Mouse (Mus musculus): ENCODE measurements at regions not wholly inside any gene's neighbourhood (a gene's known extent, or its start where the extent isn't known, plus 50 kb on each side); places are given as distances from the start of the nearest gene placed in this dataset.

DNA sequence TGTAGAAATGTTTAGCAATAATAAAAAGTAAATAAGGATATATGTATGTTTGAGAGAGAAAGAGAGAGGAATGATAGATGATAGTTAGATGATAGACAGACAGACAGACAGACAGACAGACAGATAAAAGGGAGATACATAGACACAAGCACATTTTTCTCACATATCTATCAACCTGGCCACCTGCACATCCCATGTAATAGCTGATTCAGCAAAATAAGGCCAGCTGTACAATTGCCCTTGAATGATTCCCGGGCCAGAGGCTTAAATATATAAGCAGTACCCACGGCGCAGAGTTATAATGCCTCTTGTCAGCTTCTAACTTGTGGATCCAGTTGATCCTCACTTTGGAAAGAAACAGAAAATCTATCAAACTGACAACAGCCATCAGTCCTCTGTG is 178.5 kb downstream of the Tmem114 start:
- 99% methylated on average over 3 of the region's 3 CpGs for WGBS
- H3K36me3 ChIP-seq (ENCODE audit: control insufficient read depth, insufficient read depth, low read length): no peaks in the 10 kb centered on the region
- H3K27me3 ChIP-seq (ENCODE audit: control insufficient read depth, insufficient read depth, low read length): no peaks in the 10 kb centered on the region
- no peak overlapping the region for H3K27ac ChIP-seq (ENCODE audit: low read depth, low read length)
- no peak for DNase-seq (ENCODE audit: low spot score)
- H3K4me2 ChIP-seq (ENCODE audit: low read depth): no peak overlapping the region
- no peaks in the 10 kb centered on the region for H3K4me1 ChIP-seq (ENCODE audit: control insufficient read depth, insufficient read depth, low read length)
- H3K9ac ChIP-seq (ENCODE audit: low read length): no peak overlapping the region
- ATAC-seq (ENCODE audit: insufficient read depth, low FRiP score, low TSS enrichment): no peak
- H3K9me3 ChIP-seq (ENCODE audit: control insufficient read depth, low read length): no peaks in the 10 kb centered on the region
- H3K4me3 ChIP-seq (ENCODE audit: low read depth, low read length): no peak overlapping the region

DNA sequence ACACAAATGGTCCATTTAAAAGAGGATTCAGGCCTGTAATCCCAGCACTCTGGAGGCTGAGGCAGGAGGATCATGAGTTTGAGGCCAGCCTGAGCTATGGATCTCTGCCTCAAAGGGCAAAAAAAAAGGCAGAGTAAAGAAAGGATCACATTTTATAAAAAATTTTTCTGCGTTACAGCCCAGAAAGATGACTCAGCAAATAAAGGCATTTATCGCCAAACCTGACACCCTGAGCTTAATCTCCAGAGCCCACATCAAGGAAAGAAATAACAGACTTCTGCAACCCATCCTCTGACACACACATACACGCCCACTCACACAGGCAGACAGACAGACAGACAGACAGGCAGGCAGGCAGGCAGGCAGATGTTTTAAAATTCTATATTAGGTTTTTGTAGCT is 179.3 kb downstream of the Tmem114 start:
- no peaks in the 10 kb centered on the region for H3K4me1 ChIP-seq (ENCODE audit: control insufficient read depth, insufficient read depth, low read length)
- no peak for ATAC-seq (ENCODE audit: insufficient read depth, low FRiP score, low TSS enrichment)
- H3K27ac ChIP-seq (ENCODE audit: low read depth, low read length): no peak overlapping the region
- no peak overlapping the region for H3K4me2 ChIP-seq (ENCODE audit: low read depth)
- H3K27me3 ChIP-seq (ENCODE audit: control insufficient read depth, insufficient read depth, low read length): no peaks in the 10 kb centered on the region
- H3K36me3 ChIP-seq (ENCODE audit: control insufficient read depth, insufficient read depth, low read length): no peaks in the 10 kb centered on the region
- 84% methylated on average over 3 of the region's 3 CpGs for WGBS
- DNase-seq (ENCODE audit: low spot score): no peak
- H3K9me3 ChIP-seq (ENCODE audit: control insufficient read depth, low read length): no peaks in the 10 kb centered on the region
- no peak overlapping the region for H3K9ac ChIP-seq (ENCODE audit: low read length)
- no peak overlapping the region for H3K4me3 ChIP-seq (ENCODE audit: low read depth, low read length)

DNA sequence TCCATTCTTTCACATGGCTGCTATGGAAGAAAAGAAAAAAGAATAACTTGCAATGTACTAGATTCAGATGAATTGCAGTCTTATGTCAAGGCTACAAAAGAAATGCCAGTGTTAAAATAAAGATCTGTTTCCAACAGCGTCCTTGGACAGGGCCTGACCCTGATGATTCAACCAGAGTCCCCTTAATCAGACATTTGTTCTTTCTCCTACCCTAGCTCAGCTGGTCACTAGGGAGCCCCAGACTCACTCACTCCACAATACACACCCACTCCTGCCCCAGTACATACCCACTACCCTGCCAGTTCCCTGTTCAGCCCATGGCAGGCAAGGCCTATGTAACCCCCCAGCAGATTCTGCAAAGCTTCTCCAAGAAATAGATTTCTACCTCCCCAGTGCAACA is 190.6 kb downstream of the Tmem114 start:
- Histone ChIP-seq H3K4me3 (ENCODE audit: low read depth, low read length) (no peak overlapping the region), H3K36me3 (ENCODE audit: control insufficient read depth, insufficient read depth, low read length) (no peaks in the 10 kb centered on the region), H3K9me3 (ENCODE audit: control insufficient read depth, low read length) (no peaks in the 10 kb centered on the region)

GRCm38 (mm10) chr16:8232079-8232478 is 192.9 kb downstream of the Tmem114 start:
- ATAC-seq (ENCODE audit: insufficient read depth, low FRiP score, low TSS enrichment): no peak
- no peaks in the 10 kb centered on the region for H3K27me3 ChIP-seq (ENCODE audit: control insufficient read depth, insufficient read depth, low read length)

More for the DNA sequence above, 190.6 kb downstream of the Tmem114 start:
- 46% methylated on average over 1 of the region's 1 CpGs for WGBS
- H3K4me1 ChIP-seq (ENCODE audit: control insufficient read depth, insufficient read depth, low read length): no peaks in the 10 kb centered on the region
- no peaks in the 10 kb centered on the region for H3K27me3 ChIP-seq (ENCODE audit: control insufficient read depth, insufficient read depth, low read length)
- ATAC-seq (ENCODE audit: insufficient read depth, low FRiP score, low TSS enrichment) (no peak), DNase-seq (ENCODE audit: low spot score) (no peak)
- H3K4me2 ChIP-seq (ENCODE audit: low read depth): no peak overlapping the region
- H3K27ac ChIP-seq (ENCODE audit: low read depth, low read length): no peak overlapping the region
- H3K9ac ChIP-seq (ENCODE audit: low read length): no peak overlapping the region

DNA sequence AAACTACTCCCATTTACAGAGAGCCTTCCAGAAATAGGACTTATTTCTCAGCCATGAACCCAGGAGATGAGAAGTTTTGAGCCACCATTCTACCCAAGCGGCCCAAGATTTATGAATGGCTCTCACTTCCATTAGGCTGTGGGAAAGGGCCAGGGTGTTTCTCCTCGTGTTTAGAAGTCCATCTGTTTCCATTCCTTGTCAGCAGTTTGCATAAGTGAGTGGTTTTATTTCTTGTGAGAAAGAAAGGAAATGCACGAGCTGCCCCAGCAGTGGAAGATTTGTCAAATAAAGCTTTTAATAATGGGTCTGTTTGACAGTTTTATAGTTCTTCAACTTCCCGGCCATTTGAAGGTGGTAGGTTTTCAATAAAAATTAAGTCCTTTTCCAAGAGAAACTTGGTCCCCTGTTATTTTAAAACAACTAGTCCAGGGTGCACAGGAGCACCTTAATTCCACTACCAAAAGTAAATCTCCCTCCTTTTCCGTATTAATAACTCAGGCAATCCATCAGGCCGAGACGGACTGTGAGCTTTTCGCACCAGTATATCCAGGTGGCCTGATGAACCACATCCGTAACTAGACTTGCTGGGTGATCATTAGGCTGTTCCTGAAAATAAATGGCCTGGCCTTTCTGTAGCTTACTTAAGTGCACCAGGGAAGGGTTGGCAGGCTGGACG is 201.2 kb downstream of the Tmem114 start:
- Histone ChIP-seq H3K9me3 (ENCODE audit: control insufficient read depth, low read length) (no peaks in the 10 kb centered on the region), H3K27ac (ENCODE audit: low read depth, low read length) (no peak overlapping the region), H3K4me1 (ENCODE audit: control insufficient read depth, insufficient read depth, low read length) (no peaks in the 10 kb centered on the region), H3K27me3 (ENCODE audit: control insufficient read depth, insufficient read depth, low read length) (no peaks in the 10 kb centered on the region), H3K36me3 (ENCODE audit: control insufficient read depth, insufficient read depth, low read length) (no peaks in the 10 kb centered on the region), H3K9ac (ENCODE audit: low read length) (no peak overlapping the region), H3K4me2 (ENCODE audit: low read depth) (no peak overlapping the region), H3K4me3 (ENCODE audit: low read depth, low read length) (no peak overlapping the region)
- DNase-seq (ENCODE audit: low spot score): no peak
- WGBS: 57% methylated on average over 10 of the region's 10 CpGs
- no peak for ATAC-seq (ENCODE audit: insufficient read depth, low FRiP score, low TSS enrichment)

More at GRCm38 (mm10) chr16:8232079-8232478, 192.9 kb downstream of the Tmem114 start:
- DNase-seq (ENCODE audit: low spot score): no peak
- no peak overlapping the region for H3K9ac ChIP-seq (ENCODE audit: low read length)
- H3K4me3 ChIP-seq (ENCODE audit: low read depth, low read length): no peak overlapping the region
- no peak overlapping the region for H3K4me2 ChIP-seq (ENCODE audit: low read depth)
- no peaks in the 10 kb centered on the region for H3K4me1 ChIP-seq (ENCODE audit: control insufficient read depth, insufficient read depth, low read length)
- H3K9me3 ChIP-seq (ENCODE audit: control insufficient read depth, low read length): no peaks in the 10 kb centered on the region
- H3K36me3 ChIP-seq (ENCODE audit: control insufficient read depth, insufficient read depth, low read length): no peaks in the 10 kb centered on the region
- H3K27ac ChIP-seq (ENCODE audit: low read depth, low read length): no peak overlapping the region
- 88% methylated on average over 4 of the region's 4 CpGs for WGBS

- H3K36me3 ChIP-seq (ENCODE audit: control insufficient read depth, insufficient read depth, low read length): no peaks in the 10 kb centered on the region
- H3K4me1 ChIP-seq (ENCODE audit: control insufficient read depth, insufficient read depth, low read length): no peaks in the 10 kb centered on the region
- H3K9ac ChIP-seq (ENCODE audit: low read length): no peak overlapping the region
- 83% methylated on average over 8 of the region's 8 CpGs for WGBS
- ATAC-seq (ENCODE audit: insufficient read depth, low FRiP score, low TSS enrichment) (no peak), DNase-seq (ENCODE audit: low spot score) (no peak)
- no peak overlapping the region for H3K27ac ChIP-seq (ENCODE audit: low read depth, low read length)
- no peak overlapping the region for H3K4me2 ChIP-seq (ENCODE audit: low read depth)
- H3K4me3 ChIP-seq (ENCODE audit: low read depth, low read length): no peak overlapping the region
- no peaks in the 10 kb centered on the region for H3K9me3 ChIP-seq (ENCODE audit: control insufficient read depth, low read length)
- H3K27me3 ChIP-seq (ENCODE audit: control insufficient read depth, insufficient read depth, low read length): no peaks in the 10 kb centered on the region
Observed at GRCm38 (mm10) chr16:8208251-8209181, 216.4 kb downstream of the Tmem114 start.

GRCm38 (mm10) chr16:8205014-8205413 is 219.9 kb downstream of the Tmem114 start:
- ATAC-seq (ENCODE audit: insufficient read depth, low FRiP score, low TSS enrichment) (no peak), DNase-seq (ENCODE audit: low spot score) (no peak)
- no peaks in the 10 kb centered on the region for H3K4me1 ChIP-seq (ENCODE audit: control insufficient read depth, insufficient read depth, low read length)
- no peaks in the 10 kb centered on the region for H3K27me3 ChIP-seq (ENCODE audit: control insufficient read depth, insufficient read depth, low read length)
- H3K4me3 ChIP-seq (ENCODE audit: low read depth, low read length): no peak overlapping the region
- no peak overlapping the region for H3K9ac ChIP-seq (ENCODE audit: low read length)
- WGBS: 69% methylated on average over 5 of the region's 5 CpGs
- H3K36me3 ChIP-seq (ENCODE audit: control insufficient read depth, insufficient read depth, low read length): no peaks in the 10 kb centered on the region
- no peak overlapping the region for H3K4me2 ChIP-seq (ENCODE audit: low read depth)
- no peak overlapping the region for H3K27ac ChIP-seq (ENCODE audit: low read depth, low read length)
- no peaks in the 10 kb centered on the region for H3K9me3 ChIP-seq (ENCODE audit: control insufficient read depth, low read length)

DNA sequence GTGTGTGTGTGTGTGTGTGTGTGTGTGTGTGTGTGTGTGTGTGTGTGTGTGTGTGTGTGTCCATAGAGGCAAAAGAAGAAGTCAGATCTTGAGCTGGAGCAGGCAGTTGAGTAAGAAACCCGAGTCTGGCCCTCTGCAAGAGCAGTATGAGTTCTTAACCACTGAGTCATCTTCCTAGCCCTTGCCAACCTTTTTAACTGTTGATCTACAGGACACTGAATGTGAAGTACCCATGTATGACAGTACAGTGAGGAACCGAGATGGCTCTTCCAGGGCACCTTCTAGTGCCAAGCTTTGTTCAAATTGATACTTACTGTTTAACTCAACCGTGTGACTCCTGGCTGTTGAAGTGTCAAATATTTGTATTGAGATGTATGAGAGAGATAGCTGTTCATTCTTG is 223.6 kb downstream of the Tmem114 start:
- DNase-seq (ENCODE audit: low spot score): no peak
- Histone ChIP-seq H3K9me3 (ENCODE audit: control insufficient read depth, low read length) (no peaks in the 10 kb centered on the region), H3K27me3 (ENCODE audit: control insufficient read depth, insufficient read depth, low read length) (no peaks in the 10 kb centered on the region), H3K4me3 (ENCODE audit: low read depth, low read length) (no peak overlapping the region), H3K4me2 (ENCODE audit: low read depth) (no peak overlapping the region), H3K4me1 (ENCODE audit: control insufficient read depth, insufficient read depth, low read length) (no peaks in the 10 kb centered on the region), H3K36me3 (ENCODE audit: control insufficient read depth, insufficient read depth, low read length) (no peaks in the 10 kb centered on the region), H3K9ac (ENCODE audit: low read length) (no peak overlapping the region), H3K27ac (ENCODE audit: low read depth, low read length) (no peak overlapping the region)
- ATAC-seq (ENCODE audit: insufficient read depth, low FRiP score, low TSS enrichment): no peak
- 86% methylated on average over 3 of the region's 3 CpGs for WGBS

Measured in neural tube, embryonic 11.5 days (tissue).